Mouse (Mus musculus): ENCODE results near the gene Olfr478. TPM values are rescaled to one million over a fixed set of nuclear protein-coding genes. Genes with fewer than 3 reads are reported as not detected.
"Not testable (repeated sequence)": the region's sequence is repeated elsewhere in the genome, so short reads cannot be mapped to it uniquely, and the experiment has no call there.

The Olfr478 gene
- not detected in 2 replicates for polyA plus RNA-seq (2014; fragmentation: Nextera tagmentation; extraction: Ambion mirVana)

GRCm38 (mm10) chr7:108033889-108034288 lies at the start of gene Olfr478:
Olfr478 (minus strand) TSS chr7:108033989.
- ATAC-seq (ENCODE audit: low FRiP score, low TSS enrichment) = no peak
- Histone ChIP-seq H3K4me2 (replicated peaks; ENCODE audit: low read depth, low read length) (no peak within 1 kb of the TSS), H3K4me3 (ENCODE audit: low read length) (no peak within 1 kb of the TSS), H3K36me3 (ENCODE audit: control insufficient read depth, insufficient read depth, low read length) (no peaks in the 10 kb centered on the region), H3K4me1 (ENCODE audit: control insufficient read depth, insufficient read depth, low read length) (no peaks in the 10 kb centered on the region), H3K27me3 (ENCODE audit: control insufficient read depth, insufficient read depth, low read length) (no peaks in the 10 kb centered on the region), H3K27ac (ENCODE audit: low read depth, low read length) (no peak within 1 kb of the TSS), H3K9me3 (ENCODE audit: control insufficient read depth, low read length) (no peaks in the 10 kb centered on the region), H3K9ac (ENCODE audit: low read depth, low read length) (no peak within 1 kb of the TSS)
- WGBS = 85% methylated on average over 3 of the region's 3 CpGs

- Histone ChIP-seq H3K9me3 (ENCODE audit: control insufficient read depth, low read length) (no peaks in the 10 kb centered on the region), H3K4me3 (ENCODE audit: low read length) (no peak within 1 kb of the TSS), H3K9ac (ENCODE audit: low read depth, low read length) (no peak within 1 kb of the TSS), H3K4me2 (replicated peaks; ENCODE audit: low read depth, low read length) (no peak within 1 kb of the TSS), H3K27me3 (ENCODE audit: control insufficient read depth, insufficient read depth, low read length) (no peaks in the 10 kb centered on the region), H3K4me1 (ENCODE audit: control insufficient read depth, insufficient read depth, low read length) (no peaks in the 10 kb centered on the region), H3K36me3 (ENCODE audit: control insufficient read depth, insufficient read depth, low read length) (no peaks in the 10 kb centered on the region), H3K27ac (ENCODE audit: low read depth, low read length) (no peak within 1 kb of the TSS)
- no peak for ATAC-seq (ENCODE audit: low FRiP score, low TSS enrichment)
Measured at GRCm38 (mm10) chr7:108079555-108079954, 45.8 kb upstream of the Olfr478 start, which contains the start of gene Olfr481. Olfr481 (plus strand) TSS chr7:108079855.

- Histone ChIP-seq H3K27me3 (ENCODE audit: control insufficient read depth, insufficient read depth, low read length) (no peaks in the 10 kb centered on the region), H3K9me3 (ENCODE audit: control insufficient read depth, low read length) (no peaks in the 10 kb centered on the region), H3K36me3 (ENCODE audit: control insufficient read depth, insufficient read depth, low read length) (no peaks in the 10 kb centered on the region), H3K4me2 (replicated peaks; ENCODE audit: low read depth, low read length) (no peak within 1 kb of the TSS), H3K4me1 (ENCODE audit: control insufficient read depth, insufficient read depth, low read length) (no peaks in the 10 kb centered on the region), H3K27ac (ENCODE audit: low read depth, low read length) (no peak within 1 kb of the TSS), H3K4me3 (ENCODE audit: low read length) (no peak within 1 kb of the TSS), H3K9ac (ENCODE audit: low read depth, low read length) (no peak within 1 kb of the TSS)
- 85% methylated on average over 1 of the region's 1 CpGs for WGBS
- no peak for ATAC-seq (ENCODE audit: low FRiP score, low TSS enrichment)
Measured at GRCm38 (mm10) chr7:108067246-108067645, 33.5 kb upstream of the Olfr478 start, which contains the start of gene Olfr480. Olfr480 (minus strand) TSS chr7:108067346.

- H3K4me3 ChIP-seq (ENCODE audit: low read length) = no peak within 1 kb of the TSS
- H3K27ac ChIP-seq (ENCODE audit: low read depth, low read length) = no peak within 1 kb of the TSS
- no peak within 1 kb of the TSS for H3K4me2 ChIP-seq (replicated peaks; ENCODE audit: low read depth, low read length)
- H3K36me3 ChIP-seq (ENCODE audit: control insufficient read depth, insufficient read depth, low read length) = no peaks in the 10 kb centered on the region
- no peak for ATAC-seq (ENCODE audit: low FRiP score, low TSS enrichment)
- 92% methylated on average over 2 of the region's 2 CpGs for WGBS
- no peaks in the 10 kb centered on the region for H3K9me3 ChIP-seq (ENCODE audit: control insufficient read depth, low read length)
- no peaks in the 10 kb centered on the region for H3K27me3 ChIP-seq (ENCODE audit: control insufficient read depth, insufficient read depth, low read length)
- H3K9ac ChIP-seq (ENCODE audit: low read depth, low read length) = no peak within 1 kb of the TSS
- H3K4me1 ChIP-seq (ENCODE audit: control insufficient read depth, insufficient read depth, low read length) = no peaks in the 10 kb centered on the region
Measured at GRCm38 (mm10) chr7:108050393-108050792, 16.6 kb upstream of the Olfr478 start, which contains the start of gene Olfr479. Olfr479 (plus strand) TSS chr7:108050693.

- not testable (repeated sequence) for H3K9me3 ChIP-seq (ENCODE audit: control insufficient read depth, low read length); H3K4me3 ChIP-seq (ENCODE audit: low read length); H3K4me2 ChIP-seq (replicated peaks; ENCODE audit: low read depth, low read length); H3K9ac ChIP-seq (ENCODE audit: low read depth, low read length); H3K27me3 ChIP-seq (ENCODE audit: control insufficient read depth, insufficient read depth, low read length); H3K36me3 ChIP-seq (ENCODE audit: control insufficient read depth, insufficient read depth, low read length); H3K27ac ChIP-seq (ENCODE audit: low read depth, low read length); ATAC-seq (ENCODE audit: low FRiP score, low TSS enrichment); H3K4me1 ChIP-seq (ENCODE audit: control insufficient read depth, insufficient read depth, low read length)
Measured at GRCm38 (mm10) chr7:108014256-108014655, 19.5 kb downstream of the Olfr478 start.

- Histone ChIP-seq H3K9me3 (ENCODE audit: control insufficient read depth, low read length) (no peaks in the 10 kb centered on the region), H3K9ac (ENCODE audit: low read depth, low read length) (no peak within 1 kb of the TSS), H3K4me1 (ENCODE audit: control insufficient read depth, insufficient read depth, low read length) (no peaks in the 10 kb centered on the region), H3K27me3 (ENCODE audit: control insufficient read depth, insufficient read depth, low read length) (no peaks in the 10 kb centered on the region), H3K36me3 (ENCODE audit: control insufficient read depth, insufficient read depth, low read length) (no peaks in the 10 kb centered on the region), H3K4me2 (replicated peaks; ENCODE audit: low read depth, low read length) (no peak within 1 kb of the TSS), H3K27ac (ENCODE audit: low read depth, low read length) (no peak within 1 kb of the TSS), H3K4me3 (ENCODE audit: low read length) (no peak within 1 kb of the TSS)
- WGBS = 84% methylated on average over 2 of the region's 2 CpGs
- no peak for ATAC-seq (ENCODE audit: low FRiP score, low TSS enrichment)
Measured at GRCm38 (mm10) chr7:107986393-107986792, 47.4 kb downstream of the Olfr478 start, which contains the start of gene Olfr477. Olfr477 (plus strand) TSS chr7:107986693.

Other genes with a start within 250 kb of the Olfr478 start
- not detected in 2 replicates for gene Ovch2, start 232.8 kb downstream of the Olfr478 start, polyA plus RNA-seq (2014; fragmentation: Nextera tagmentation; extraction: Ambion mirVana)
- not detected in 2 replicates for gene Olfr467, start 221.7 kb downstream of the Olfr478 start, polyA plus RNA-seq (2014; fragmentation: Nextera tagmentation; extraction: Ambion mirVana)
- gene Olfr469, start 208.4 kb downstream of the Olfr478 start, polyA plus RNA-seq (2014; fragmentation: Nextera tagmentation; extraction: Ambion mirVana) = not detected in 2 replicates
- gene Olfr470, start 186.5 kb downstream of the Olfr478 start, polyA plus RNA-seq (2014; fragmentation: Nextera tagmentation; extraction: Ambion mirVana) = not detected in 2 replicates
- gene Olfr472, start 136.1 kb downstream of the Olfr478 start, polyA plus RNA-seq (2014; fragmentation: Nextera tagmentation; extraction: Ambion mirVana) = not detected in 2 replicates
- gene Olfr473, start 103.5 kb downstream of the Olfr478 start, polyA plus RNA-seq (2014; fragmentation: Nextera tagmentation; extraction: Ambion mirVana) = not detected in 2 replicates
- not detected in 2 replicates for gene Olfr474, start 79.3 kb downstream of the Olfr478 start, polyA plus RNA-seq (2014; fragmentation: Nextera tagmentation; extraction: Ambion mirVana)
- not detected in 2 replicates for gene Olfr476, start 69.2 kb downstream of the Olfr478 start, polyA plus RNA-seq (2014; fragmentation: Nextera tagmentation; extraction: Ambion mirVana)
- not detected in 2 replicates for gene Olfr477, start 47.3 kb downstream of the Olfr478 start, polyA plus RNA-seq (2014; fragmentation: Nextera tagmentation; extraction: Ambion mirVana)
- gene Olfr479, start 16.7 kb upstream of the Olfr478 start, polyA plus RNA-seq (2014; fragmentation: Nextera tagmentation; extraction: Ambion mirVana) = not detected in 2 replicates
- not detected in 2 replicates for gene Olfr480, start 33.4 kb upstream of the Olfr478 start, polyA plus RNA-seq (2014; fragmentation: Nextera tagmentation; extraction: Ambion mirVana)
- not detected in 2 replicates for gene Olfr481, start 45.9 kb upstream of the Olfr478 start, polyA plus RNA-seq (2014; fragmentation: Nextera tagmentation; extraction: Ambion mirVana)
- gene Olfr482, start 63.6 kb upstream of the Olfr478 start, polyA plus RNA-seq (2014; fragmentation: Nextera tagmentation; extraction: Ambion mirVana) = 0.09 TPM in 1 of 2 replicates, not detected in the other
- gene Olfr483, start 66.9 kb upstream of the Olfr478 start, polyA plus RNA-seq (2014; fragmentation: Nextera tagmentation; extraction: Ambion mirVana) = not detected in 2 replicates
- not detected in 2 replicates for gene Olfr484, start 93.5 kb upstream of the Olfr478 start, polyA plus RNA-seq (2014; fragmentation: Nextera tagmentation; extraction: Ambion mirVana)
- not detected in 2 replicates for gene Olfr485, start 125.9 kb upstream of the Olfr478 start, polyA plus RNA-seq (2014; fragmentation: Nextera tagmentation; extraction: Ambion mirVana)
- gene Olfr486, start 138.8 kb upstream of the Olfr478 start, polyA plus RNA-seq (2014; fragmentation: Nextera tagmentation; extraction: Ambion mirVana) = not detected in 2 replicates
- not detected in 2 replicates for gene Olfr487, start 180.6 kb upstream of the Olfr478 start, polyA plus RNA-seq (2014; fragmentation: Nextera tagmentation; extraction: Ambion mirVana)
- not detected in 2 replicates for gene Olfr488, start 224.4 kb upstream of the Olfr478 start, polyA plus RNA-seq (2014; fragmentation: Nextera tagmentation; extraction: Ambion mirVana)

All from kidney, embryonic 14.5 days (tissue).